Mouse (Mus musculus): ENCODE data around the gene Gosr2. TPM values are rescaled to one million over a fixed set of nuclear protein-coding genes. Genes with fewer than 3 reads are reported as not detected.

Gosr2 gene
- total and polyA plus RNA-seq, 2 experiments = 52.8 to 70.2 TPM

DNA sequence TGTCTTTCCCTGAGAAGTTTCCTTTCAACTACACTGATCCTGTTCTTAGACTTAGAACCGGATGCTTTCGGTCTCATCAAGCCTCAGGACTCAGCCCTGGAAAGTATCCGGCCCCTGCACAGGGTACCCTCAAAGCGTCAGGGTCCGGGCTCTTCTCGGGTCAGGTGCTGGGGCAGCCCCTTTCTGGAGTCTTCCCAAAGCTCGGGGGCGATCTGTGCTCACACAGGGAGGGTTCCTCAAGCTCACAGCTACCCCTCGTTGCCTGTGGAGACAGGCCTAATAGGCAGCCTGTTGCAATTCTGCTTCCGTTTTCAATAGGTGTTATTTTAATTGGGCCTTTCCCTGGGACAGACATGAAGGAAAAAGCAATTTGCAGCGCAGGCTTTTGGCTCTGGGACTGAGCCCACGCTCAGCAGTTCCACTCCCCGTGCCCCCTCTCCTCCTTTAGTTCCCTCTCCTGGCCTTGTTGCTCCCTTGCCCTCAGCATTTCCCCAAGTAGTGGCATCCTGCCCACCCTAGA is 30.7 kb downstream of the Gosr2 start:
- Histone ChIP-seq H3K27me3 (ENCODE audit: control insufficient read depth, insufficient read depth, low read length) (0 out of 2 replicates have a peak, but pooled peaks cover 2% of the 10 kb centered on the region), H3K9ac (ENCODE audit: low read depth, low read length) (no peak overlapping the region), H3K4me1 (ENCODE audit: control insufficient read depth, insufficient read depth, low read length) (no peaks in the 10 kb centered on the region), H3K36me3 (ENCODE audit: control insufficient read depth, insufficient read depth, low read length) (no peaks in the 10 kb centered on the region), H3K4me3 (ENCODE audit: insufficient read depth, low read depth, low read length) (no peak overlapping the region), H3K27ac (replicated peaks; ENCODE audit: insufficient read depth, low read depth, low read length) (no peak overlapping the region), H3K79me2 (ENCODE audit: control insufficient read depth, insufficient read depth, low read length) (no peaks in the 10 kb centered on the region)
- no peak for DNase-seq (ENCODE audit: extremely low read depth, low read depth, low spot score)
- TF ChIP-seq POLR2A (IDR thresholded peaks at IDR 0.05; ENCODE audit: extremely low read depth, insufficient read depth, low read length) (no peak), CTCF (IDR thresholded peaks at IDR 0.05; ENCODE audit: low read depth, low read length) (no peak)
- WGBS = 69% methylated on average over 13 of the region's 13 CpGs

DNA sequence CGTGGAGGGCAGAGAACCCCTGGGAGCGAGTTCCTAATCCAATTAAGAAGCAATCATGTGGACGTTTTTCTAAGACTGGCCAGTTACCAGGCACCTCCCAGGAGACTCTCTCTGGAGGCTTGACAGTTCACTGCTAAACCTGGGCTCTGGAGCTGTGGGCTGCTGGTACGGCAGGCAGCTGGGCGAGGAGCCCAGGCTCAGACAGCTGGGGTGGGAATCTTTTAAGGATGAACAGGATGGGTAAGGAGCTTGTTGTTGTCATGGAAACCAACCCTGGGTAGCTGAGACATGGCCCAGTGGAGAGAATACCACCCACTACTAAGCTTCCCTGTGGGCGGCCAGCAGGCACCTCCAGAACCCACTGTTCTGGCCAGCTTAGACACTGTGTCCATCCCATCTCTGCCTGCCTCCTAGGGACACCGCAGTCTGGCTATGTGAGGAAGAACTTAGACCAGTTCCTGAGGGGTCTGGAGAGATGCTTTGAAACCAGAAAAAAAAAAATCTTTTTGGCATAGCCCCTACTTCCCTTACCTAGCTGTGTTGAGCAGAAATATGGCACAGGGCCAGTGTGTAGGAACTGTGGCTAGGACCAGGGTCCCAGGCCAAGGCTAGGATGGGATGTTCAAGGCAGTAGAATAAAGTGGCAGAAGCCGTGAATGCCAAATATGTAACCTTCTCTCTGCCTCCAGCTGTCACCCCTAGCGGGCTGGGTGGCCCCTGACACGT is 31.4 kb downstream of the Gosr2 start:
- Histone ChIP-seq H3K79me2 (ENCODE audit: control insufficient read depth, insufficient read depth, low read length) (no peaks in the 10 kb centered on the region), H3K4me1 (ENCODE audit: control insufficient read depth, insufficient read depth, low read length) (no peaks in the 10 kb centered on the region), H3K36me3 (ENCODE audit: control insufficient read depth, insufficient read depth, low read length) (no peaks in the 10 kb centered on the region), H3K9ac (ENCODE audit: low read depth, low read length) (no peak overlapping the region), H3K27me3 (ENCODE audit: control insufficient read depth, insufficient read depth, low read length) (0 out of 2 replicates have a peak, but pooled peaks cover 2% of the 10 kb centered on the region), H3K4me3 (ENCODE audit: insufficient read depth, low read depth, low read length) (no peak overlapping the region), H3K27ac (replicated peaks; ENCODE audit: insufficient read depth, low read depth, low read length) (no peak overlapping the region)
- DNase-seq (ENCODE audit: extremely low read depth, low read depth, low spot score) = no peak
- TF ChIP-seq POLR2A (IDR thresholded peaks at IDR 0.05; ENCODE audit: extremely low read depth, insufficient read depth, low read length) = no peak
- TF ChIP-seq CTCF (IDR thresholded peaks at IDR 0.05; ENCODE audit: low read depth, low read length) = no peak
- 46% methylated on average over 10 of the region's 10 CpGs for WGBS

DNA sequence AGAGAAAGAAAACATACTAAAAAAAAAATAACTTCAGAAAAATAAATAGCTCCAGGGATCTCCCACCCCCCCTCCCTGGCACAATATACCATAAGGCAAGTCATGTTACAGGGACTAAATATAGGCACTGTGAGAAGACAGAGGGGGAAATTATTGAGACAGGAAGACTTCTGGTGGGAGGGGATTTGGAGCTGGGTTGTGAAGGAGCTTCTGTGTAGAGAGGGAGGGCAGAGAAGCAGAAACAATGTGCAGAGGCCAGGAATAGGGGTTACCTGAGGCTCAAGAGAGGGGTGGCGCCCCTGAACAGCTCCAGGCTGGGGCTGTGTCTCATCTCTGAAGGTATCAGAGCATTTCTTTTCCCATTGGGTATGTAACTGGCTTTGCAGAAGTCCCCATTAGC is 32.0 kb downstream of the Gosr2 start:
- Histone ChIP-seq H3K27ac (replicated peaks; ENCODE audit: insufficient read depth, low read depth, low read length) (no peak overlapping the region), H3K4me3 (ENCODE audit: insufficient read depth, low read depth, low read length) (no peak overlapping the region), H3K9ac (ENCODE audit: low read depth, low read length) (no peak overlapping the region), H3K27me3 (ENCODE audit: control insufficient read depth, insufficient read depth, low read length) (0 out of 2 replicates have a peak, but pooled peaks cover 2% of the 10 kb centered on the region), H3K79me2 (ENCODE audit: control insufficient read depth, insufficient read depth, low read length) (no peaks in the 10 kb centered on the region), H3K4me1 (ENCODE audit: control insufficient read depth, insufficient read depth, low read length) (no peaks in the 10 kb centered on the region), H3K36me3 (ENCODE audit: control insufficient read depth, insufficient read depth, low read length) (no peaks in the 10 kb centered on the region)
- 63% methylated on average over 1 of the region's 1 CpGs for WGBS
- no peak for DNase-seq (ENCODE audit: extremely low read depth, low read depth, low spot score)
- no peak for TF ChIP-seq CTCF (IDR thresholded peaks at IDR 0.05; ENCODE audit: low read depth, low read length)
- no peak for TF ChIP-seq POLR2A (IDR thresholded peaks at IDR 0.05; ENCODE audit: extremely low read depth, insufficient read depth, low read length)

DNA sequence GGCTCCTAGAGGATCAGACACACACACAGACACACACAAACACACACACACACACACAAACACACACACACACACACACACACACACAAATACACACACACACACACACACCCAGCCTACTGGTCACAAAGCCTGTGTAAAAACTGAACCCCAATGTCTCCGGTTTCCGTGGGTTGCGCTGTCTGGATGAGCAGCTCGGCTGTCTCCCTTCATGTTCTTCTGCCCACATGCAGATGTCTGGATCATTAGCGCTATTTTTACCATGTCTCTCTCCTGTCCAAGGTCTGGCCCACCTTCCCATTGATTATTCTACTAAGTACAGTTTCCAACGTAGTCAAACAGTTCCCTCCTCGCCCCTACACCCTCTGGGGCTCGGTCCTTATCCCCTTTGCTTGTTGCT is 34.6 kb downstream of the Gosr2 start:
- Histone ChIP-seq H3K27me3 (ENCODE audit: control insufficient read depth, insufficient read depth, low read length) (0 out of 2 replicates have a peak, but pooled peaks cover 2% of the 10 kb centered on the region), H3K9ac (ENCODE audit: low read depth, low read length) (no peak overlapping the region), H3K4me3 (ENCODE audit: insufficient read depth, low read depth, low read length) (no peak overlapping the region), H3K4me1 (ENCODE audit: control insufficient read depth, insufficient read depth, low read length) (no peaks in the 10 kb centered on the region), H3K27ac (replicated peaks; ENCODE audit: insufficient read depth, low read depth, low read length) (no peak overlapping the region), H3K36me3 (ENCODE audit: control insufficient read depth, insufficient read depth, low read length) (no peaks in the 10 kb centered on the region), H3K79me2 (ENCODE audit: control insufficient read depth, insufficient read depth, low read length) (no peaks in the 10 kb centered on the region)
- TF ChIP-seq POLR2A (IDR thresholded peaks at IDR 0.05; ENCODE audit: extremely low read depth, insufficient read depth, low read length) = no peak
- TF ChIP-seq CTCF (IDR thresholded peaks at IDR 0.05; ENCODE audit: low read depth, low read length) = no peak
- no peak for DNase-seq (ENCODE audit: extremely low read depth, low read depth, low spot score)
- 72% methylated on average over 8 of the region's 8 CpGs for WGBS

DNA sequence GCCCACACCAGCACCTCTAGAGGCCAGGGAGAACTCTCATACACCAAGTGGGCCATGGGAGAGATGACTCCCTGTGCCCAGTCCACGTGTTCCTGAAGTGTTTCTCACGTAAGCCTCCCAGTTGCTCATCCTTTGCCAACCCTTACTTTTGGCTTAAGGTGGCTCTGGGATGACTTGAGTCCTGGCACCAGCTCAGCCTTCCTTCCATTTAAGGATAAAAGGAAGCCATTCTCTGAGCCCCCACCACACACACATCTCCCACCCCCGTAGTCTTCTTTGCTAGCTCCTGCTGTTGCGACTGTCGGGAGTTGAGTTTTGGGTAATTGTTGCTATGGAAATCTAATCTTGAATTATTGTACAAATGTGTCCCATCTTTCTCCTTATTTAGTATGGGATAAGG is 35.2 kb downstream of the Gosr2 start:
- Histone ChIP-seq H3K27ac (replicated peaks; ENCODE audit: insufficient read depth, low read depth, low read length) (no peak overlapping the region), H3K27me3 (ENCODE audit: control insufficient read depth, insufficient read depth, low read length) (0 out of 2 replicates have a peak, but pooled peaks cover 2% of the 10 kb centered on the region), H3K4me3 (ENCODE audit: insufficient read depth, low read depth, low read length) (no peak overlapping the region), H3K9ac (ENCODE audit: low read depth, low read length) (no peak overlapping the region), H3K4me1 (ENCODE audit: control insufficient read depth, insufficient read depth, low read length) (no peaks in the 10 kb centered on the region), H3K36me3 (ENCODE audit: control insufficient read depth, insufficient read depth, low read length) (no peaks in the 10 kb centered on the region), H3K79me2 (ENCODE audit: control insufficient read depth, insufficient read depth, low read length) (no peaks in the 10 kb centered on the region)
- TF ChIP-seq POLR2A (IDR thresholded peaks at IDR 0.05; ENCODE audit: extremely low read depth, insufficient read depth, low read length) (no peak), CTCF (IDR thresholded peaks at IDR 0.05; ENCODE audit: low read depth, low read length) (no peak)
- WGBS = 75% methylated on average over 5 of the region's 5 CpGs
- DNase-seq (ENCODE audit: extremely low read depth, low read depth, low spot score) = no peak

DNA sequence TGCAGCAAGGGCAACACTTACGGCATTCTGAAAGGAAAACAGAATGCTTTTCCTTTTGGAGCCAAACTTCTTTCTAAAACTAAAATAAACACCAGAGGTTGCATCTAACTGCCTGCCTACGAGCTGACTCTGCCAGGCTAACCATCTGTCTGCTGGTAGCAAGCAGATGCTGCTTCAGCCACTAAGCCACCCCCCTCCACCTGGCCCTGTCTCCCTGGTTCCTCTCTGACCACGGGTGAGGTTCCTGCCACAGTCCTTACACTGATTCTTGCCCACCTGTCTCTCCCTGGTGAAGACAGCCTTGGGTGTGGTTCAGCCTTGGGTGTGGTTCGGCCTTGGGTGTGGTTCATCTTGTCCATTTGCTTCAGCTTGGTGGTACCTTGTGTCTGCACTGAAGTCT is 35.8 kb downstream of the Gosr2 start:
- H3K27ac ChIP-seq (replicated peaks; ENCODE audit: insufficient read depth, low read depth, low read length) = no peak overlapping the region
- no peaks in the 10 kb centered on the region for H3K79me2 ChIP-seq (ENCODE audit: control insufficient read depth, insufficient read depth, low read length)
- no peaks in the 10 kb centered on the region for H3K36me3 ChIP-seq (ENCODE audit: control insufficient read depth, insufficient read depth, low read length)
- H3K4me3 ChIP-seq (ENCODE audit: insufficient read depth, low read depth, low read length) = no peak overlapping the region
- H3K9ac ChIP-seq (ENCODE audit: low read depth, low read length) = no peak overlapping the region
- 40% methylated on average over 4 of the region's 4 CpGs for WGBS
- DNase-seq (ENCODE audit: extremely low read depth, low read depth, low spot score) = no peak
- 0 out of 2 replicates have a peak, but pooled peaks cover 2% of the 10 kb centered on the region for H3K27me3 ChIP-seq (ENCODE audit: control insufficient read depth, insufficient read depth, low read length)
- no peaks in the 10 kb centered on the region for H3K4me1 ChIP-seq (ENCODE audit: control insufficient read depth, insufficient read depth, low read length)
- TF ChIP-seq CTCF (IDR thresholded peaks at IDR 0.05; ENCODE audit: low read depth, low read length) = no peak
- no peak for TF ChIP-seq POLR2A (IDR thresholded peaks at IDR 0.05; ENCODE audit: extremely low read depth, insufficient read depth, low read length)
